Mouse (Mus musculus) T-helper 2 cell (primary cell): ENCODE data around the gene Irf2bpl.

Experiments
- in situ Hi-C: fragments of 300-600 bp; cut with MboI, MseI; formaldehyde crosslinking; loops from one replicate; pipeline ENCODE4 v1.15.1; 2025; ENCODE audit warnings: high pct_unique_total_duplicates

Gene Irf2bpl

DNA sequence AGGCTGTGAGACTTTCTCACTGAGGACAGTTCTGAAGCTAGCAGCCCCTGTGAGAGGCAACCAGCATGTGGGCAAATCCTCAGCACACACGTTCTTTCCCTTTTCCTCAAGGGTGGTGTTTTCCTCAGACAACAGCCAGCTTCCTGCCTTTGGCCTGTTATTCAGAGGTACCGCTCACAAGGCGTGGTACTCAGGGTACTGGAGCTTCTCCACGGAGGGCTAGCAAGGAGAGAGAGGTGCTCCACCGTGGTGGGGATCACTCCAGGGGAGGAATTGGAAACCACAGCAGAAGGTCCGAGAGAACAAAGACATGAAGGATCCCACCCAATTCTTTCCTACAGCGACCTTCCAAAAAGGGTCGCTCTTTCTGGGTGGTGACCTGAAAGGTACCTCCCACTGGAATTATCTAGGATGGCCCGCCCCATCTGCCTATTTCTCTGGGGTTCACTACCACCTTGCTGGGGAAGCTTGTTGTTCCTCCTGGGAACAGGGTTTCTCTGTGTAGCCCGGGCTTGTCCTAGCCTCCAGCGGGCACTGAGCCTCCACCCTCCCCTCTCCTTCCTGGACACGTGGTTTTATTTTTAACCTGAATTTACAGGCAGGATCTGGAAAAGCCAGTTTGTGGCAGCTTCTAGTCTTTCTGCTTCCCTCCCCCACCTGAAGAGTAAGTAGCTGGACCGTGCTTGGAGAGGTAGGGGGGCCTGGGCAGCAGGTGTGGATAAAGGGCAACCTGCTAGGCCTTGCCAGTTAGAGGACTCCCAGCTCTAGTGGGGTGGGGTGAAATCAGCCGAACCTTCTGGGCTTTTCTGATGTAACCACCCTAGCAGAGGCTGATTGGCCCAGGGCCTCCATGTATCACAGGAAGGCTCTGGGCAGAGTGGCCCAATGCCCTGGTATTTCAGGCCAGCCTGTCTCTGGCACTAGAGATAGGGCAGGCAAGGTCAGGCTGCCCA, 17.1 kb downstream of the Irf2bpl start:
- in situ Hi-C loops = no loop called here

DNA sequence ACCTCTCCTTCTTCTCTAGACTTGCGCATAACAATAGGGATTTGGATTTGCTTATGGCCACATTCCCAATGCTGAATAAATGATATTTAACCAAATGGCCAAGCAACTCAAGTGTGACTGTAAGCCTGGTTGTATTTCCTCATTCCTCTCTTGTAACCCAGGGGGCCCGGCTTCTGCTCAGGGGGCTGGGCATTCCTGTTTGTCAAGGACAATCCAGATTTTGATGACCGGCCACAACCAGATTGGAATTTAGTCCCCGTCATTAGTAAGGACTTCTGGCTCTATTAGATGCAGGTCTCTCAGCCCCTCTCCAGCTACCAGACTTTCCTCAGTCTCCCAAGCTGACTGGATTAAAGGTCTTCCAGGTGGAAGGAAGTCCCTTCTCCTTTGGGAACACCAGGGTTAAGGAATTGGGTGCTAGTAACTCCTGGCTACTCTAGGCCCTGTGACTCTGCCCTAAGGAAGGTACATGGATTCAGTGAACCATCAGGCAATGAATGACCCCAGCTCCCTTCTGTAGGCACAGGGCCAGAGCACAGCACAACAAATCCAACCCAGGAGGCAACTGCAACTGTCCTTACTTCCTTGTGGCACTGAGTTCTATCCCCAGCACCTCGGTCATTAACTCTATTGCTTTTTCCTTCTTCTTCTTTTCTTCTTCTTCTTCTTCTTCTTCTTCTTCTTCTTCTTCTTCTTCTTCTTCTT, 20.1 kb downstream of the Irf2bpl start:
- in situ Hi-C loops = no loop called here

DNA sequence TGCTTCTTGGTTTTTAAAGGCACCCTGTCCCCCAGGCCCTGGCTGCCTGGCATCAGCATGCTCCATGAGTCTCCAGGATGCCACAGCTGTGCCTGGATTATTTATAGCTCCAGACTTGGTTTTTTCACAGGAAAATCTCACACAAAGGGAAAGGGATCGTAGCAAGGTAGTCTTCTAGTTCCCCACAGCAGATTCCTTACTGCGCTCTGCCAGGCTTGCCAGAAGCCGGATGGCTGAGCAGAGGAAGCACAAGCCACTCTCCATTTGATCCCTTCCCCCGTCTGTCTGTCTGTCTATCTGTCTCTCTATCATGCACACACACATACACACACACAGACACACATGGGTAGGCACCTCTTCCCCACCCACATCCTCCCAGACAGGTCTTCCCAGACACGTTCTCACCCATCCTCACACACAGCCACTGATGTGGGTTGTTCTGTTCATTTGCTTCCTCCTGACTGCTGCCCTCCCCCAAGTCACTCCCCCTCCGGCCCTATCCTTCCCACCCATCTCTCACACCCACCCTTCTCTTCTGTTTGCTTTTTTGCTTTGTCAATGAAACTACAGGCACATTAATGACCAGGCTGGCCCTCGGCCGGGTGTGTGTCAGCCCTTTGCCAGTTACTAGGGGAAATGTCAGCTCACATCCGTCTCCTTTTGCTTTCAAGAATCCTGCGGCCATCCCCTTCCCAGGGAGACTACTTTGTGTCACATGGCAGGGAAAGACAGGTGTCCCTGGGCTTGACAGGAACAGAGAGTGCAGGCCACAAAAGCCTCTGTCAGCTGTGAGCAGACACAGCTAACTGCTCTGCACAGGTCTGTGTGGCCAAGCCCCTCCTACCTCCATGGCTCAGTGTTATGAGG, 24.4 kb downstream of the Irf2bpl start:
- in situ Hi-C loops = no loop called here

DNA sequence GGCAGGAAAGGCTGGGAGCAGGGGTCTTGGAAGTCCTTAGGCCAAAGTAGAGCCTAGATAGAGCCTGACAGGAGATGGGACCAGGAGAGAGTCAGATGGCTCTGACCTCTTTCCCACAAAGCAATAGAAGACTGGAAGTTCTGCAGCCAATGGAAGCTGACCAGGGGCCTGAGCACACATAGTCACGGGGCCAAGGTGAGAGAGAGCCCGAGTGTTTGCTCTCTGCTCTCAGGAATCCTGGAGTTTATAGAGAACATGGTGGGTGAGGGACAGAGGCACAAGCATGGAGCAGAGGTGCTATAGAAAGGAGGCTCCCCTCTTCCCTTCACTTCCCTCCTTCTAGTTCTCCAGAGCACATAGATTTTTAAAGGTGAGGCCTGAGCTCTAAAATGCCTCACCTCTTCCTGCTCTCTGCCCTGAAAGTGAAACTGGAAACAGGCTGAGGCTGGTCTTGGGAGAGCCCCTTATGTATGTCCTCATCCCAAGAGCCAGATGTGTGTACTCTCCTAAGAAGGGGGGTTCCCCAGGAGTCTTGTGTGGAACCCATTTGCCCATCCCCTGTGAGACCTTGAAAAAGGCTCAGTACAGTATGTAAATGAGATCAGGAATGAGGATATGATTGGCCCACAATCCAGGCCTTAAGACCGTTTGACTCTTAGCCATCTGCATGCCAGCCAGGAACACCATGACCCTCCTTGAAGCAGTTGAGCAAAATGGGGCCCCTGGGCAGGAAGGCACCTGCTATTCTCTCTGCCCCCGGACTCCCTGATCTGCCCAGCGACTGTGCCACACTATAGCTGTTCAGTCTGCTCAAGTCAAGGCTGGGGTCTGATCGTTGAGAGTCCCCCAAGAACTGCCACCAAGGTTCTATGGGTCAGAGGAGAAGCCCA, 25.4 kb downstream of the Irf2bpl start:
- in situ Hi-C loops = no loop called here

DNA sequence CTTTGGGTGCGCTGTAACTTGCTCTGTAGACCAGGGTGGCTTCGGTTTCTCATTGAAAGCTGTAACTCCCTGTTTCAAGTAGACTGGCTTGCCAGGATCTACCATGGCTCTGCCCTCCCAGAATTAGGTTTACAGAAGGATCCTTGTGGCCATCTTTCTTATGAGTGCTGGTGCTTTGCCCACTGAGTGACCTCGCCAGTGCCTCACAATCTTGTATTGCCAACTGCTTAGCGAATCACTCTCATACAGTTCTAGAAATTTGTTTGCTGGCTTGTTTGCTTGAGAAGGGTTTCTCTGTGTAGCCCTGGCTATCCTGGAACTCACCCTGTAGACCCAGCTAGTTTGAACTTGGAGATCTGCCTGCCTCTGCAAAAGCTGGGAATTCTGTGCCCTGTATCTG, 26.1 kb downstream of the Irf2bpl start:
- in situ Hi-C loops = no loop called here

DNA sequence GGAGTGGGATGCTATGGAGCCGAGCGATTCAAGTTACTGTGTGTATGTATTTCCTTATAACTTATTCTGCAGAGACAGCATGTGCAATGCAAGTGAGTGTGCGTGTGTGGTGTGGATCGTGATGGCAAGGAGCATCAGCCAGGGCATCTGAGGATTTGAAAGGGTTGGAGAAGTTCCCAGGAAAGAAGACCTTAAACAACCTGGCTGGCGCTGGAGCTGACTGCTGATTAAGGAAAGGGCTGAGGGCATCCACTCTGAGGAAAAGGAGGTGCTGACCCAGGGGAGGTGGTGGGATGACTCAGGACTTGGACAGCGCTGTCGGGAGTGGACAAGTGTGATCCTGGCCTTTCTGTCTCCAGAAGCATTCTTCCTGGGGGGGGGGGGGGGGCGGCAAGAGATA, 27.3 kb downstream of the Irf2bpl start:
- in situ Hi-C loops = no loop called here

DNA sequence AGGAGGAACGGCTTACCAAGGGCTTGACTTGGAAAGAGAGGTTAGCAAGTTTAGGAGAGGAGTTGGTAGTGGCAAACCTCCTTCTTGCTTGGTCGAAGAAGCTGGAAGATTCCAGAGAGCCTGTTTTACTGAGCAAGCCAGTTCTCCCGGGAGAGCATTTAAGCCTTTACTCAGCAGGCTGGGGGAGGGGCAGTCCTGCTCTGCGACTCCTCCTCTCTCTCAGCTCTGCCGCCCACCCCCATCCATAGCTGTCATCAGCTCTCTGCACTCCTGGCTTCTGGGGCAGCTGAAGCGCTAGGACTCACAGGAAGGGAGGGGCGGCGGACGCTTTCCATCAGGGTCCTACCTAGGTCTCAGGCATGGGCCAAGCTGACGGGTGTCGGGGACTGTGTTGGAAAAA, 28.9 kb downstream of the Irf2bpl start:
- in situ Hi-C loops = no loop called here

DNA sequence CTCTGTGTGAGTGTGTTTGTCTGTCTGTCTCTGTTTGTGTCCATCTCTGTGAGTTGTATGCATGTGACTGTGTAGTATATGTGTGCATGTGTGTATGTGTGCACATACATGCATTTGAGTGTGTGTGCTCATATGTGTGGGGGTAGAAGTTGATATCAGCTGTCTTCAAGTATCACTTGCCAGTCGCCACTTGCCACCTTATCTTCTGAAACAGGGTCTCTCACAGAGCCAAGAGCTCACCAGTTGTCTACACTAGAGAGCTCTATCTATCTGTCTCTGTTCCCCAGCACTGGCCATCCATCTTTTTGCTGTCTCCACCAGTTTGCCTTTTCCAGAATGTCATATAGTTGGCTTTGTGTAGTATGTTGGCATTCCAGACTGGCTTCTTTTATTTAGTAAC, 31.1 kb downstream of the Irf2bpl start:
- in situ Hi-C loops = no loop called here

DNA sequence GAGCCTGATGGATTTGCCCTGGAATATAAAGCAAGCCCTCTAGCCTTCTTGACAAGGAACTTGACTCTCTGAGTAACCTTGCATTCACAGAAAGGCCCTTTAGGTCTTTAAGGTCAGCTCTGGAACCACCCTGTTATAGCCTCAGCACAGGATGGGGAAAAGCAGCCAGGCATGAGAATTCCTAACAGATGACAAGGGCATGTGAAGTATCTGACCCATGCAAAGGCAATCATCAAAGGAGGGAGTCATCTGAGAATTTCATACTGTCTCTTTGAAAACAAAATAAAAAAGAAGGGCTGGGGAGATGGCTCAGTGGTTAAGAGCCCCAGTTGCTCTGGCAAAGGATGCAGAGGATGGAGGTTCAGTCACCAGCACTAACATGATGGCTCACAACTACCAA, 33.3 kb downstream of the Irf2bpl start:
- in situ Hi-C loops = no loop called here

DNA sequence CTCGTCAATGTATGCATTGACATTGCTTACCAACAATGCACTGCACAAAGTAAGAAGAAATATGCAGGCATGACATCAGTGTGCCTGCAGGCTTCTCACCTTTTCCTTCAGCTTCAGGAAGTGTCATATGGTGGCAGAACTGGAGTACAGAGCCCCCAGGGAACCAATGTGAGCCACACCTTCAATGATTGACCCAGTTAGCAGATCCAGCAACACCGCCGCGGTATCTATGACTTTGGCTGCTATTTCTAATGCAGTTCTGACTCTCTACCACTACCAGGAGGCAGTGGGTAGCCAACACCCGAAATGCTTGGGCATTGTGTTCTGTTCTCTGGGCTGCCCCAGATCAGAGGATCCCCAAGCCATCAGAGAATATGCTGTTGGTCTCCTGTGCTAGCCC, 33.9 kb downstream of the Irf2bpl start:
- in situ Hi-C loops = no loop called here

DNA sequence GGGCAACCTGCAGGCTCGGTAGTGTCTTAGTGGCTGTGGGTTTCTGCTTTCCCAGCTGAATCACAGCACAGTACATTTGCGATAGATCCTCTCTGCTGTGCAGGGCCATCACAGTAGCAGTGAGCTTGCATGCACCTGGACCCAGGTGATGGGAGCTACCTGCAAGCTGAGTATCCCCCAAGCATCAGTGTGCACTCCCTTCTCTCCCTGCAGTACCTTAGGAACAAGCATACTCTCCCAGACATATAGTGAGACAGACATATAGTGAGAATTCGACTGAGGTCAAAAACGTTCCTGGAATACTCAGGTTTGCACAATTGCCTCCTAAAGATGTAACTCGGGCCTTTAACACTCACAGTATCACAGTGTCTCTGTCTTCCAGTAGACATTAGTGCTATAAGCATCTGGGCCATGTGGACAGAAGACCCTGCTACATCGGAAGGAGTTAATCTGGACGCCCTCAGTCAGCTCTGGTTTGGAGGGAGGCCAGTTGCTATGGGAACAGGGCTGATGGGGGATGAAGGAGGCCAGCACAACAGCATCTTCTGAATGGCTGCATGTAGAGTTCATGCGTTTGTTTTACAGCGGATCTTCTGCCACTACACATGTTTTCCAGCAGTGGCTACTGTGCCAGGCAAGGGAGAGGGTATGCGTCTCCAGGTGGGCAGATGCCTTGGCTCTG, 34.5 kb downstream of the Irf2bpl start:
- in situ Hi-C loops = no loop called here

DNA sequence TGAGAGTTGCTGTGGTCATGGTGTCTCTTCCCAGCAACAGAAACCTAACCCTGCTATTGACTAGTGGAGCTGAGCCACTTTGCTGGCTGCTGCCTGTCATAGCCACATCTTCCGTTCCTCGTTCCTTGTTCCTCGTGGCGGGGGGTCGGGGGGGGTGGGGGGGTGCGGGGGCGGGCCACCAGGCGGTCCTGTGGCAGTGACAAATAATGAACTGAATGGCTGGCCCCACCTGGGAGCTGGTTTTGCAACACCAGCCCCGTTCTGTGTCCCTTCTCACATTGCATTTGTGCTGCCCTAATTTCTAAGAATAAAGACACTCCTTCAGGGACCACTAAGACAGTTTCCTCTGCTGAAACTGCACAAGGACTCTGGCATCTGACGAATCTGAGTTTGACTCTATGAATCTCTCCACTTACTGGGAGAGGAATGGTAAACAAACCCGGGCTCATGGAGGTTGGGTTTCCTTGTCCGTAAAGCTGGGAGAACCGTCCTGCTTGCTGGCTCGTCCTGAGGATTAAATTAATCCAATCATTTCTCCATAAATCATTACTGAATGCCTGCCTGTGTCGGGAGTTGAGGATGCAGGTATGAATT, 41.6 kb downstream of the Irf2bpl start:
- in situ Hi-C loops = no loop called here

DNA sequence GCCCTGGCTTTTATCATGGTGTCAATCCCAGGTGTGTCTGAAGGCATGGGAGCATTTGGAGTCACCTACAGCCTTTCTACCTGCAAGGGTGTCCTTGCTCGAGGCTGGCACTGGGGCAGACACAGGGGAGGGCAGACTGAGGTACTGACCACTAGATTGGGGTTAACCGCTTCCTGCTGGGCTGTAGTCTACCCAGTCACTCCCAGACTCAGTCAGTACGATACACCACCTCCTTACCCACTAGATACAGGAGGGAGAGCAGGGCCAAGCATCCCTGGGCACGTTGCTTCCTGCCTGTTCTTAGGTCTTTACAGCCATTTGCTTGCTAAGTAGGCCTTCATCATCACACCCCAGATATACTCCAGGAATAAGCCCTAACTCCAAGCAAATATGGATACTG, 44.1 kb downstream of the Irf2bpl start:
- in situ Hi-C loops = no loop called here

DNA sequence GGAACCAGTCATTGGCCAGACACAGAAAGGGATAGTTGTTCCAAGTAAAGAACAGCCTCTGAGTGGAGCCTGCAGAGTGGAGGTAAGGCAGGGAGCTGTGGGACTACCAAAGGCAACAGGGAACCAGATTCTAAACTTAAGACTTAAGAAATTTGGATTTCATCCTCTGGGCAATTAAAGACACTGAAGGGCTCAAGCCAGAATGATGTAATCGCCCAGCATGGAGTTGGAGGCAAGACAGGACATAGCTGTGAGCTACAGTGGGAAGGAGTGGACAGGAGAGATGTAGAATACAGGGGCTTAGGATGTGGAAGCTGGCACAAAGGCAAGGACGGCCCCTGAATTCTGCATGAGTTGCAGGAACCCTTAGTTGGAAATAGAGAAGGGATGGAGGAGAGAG, 46.4 kb downstream of the Irf2bpl start:
- in situ Hi-C loops = no loop called here

DNA sequence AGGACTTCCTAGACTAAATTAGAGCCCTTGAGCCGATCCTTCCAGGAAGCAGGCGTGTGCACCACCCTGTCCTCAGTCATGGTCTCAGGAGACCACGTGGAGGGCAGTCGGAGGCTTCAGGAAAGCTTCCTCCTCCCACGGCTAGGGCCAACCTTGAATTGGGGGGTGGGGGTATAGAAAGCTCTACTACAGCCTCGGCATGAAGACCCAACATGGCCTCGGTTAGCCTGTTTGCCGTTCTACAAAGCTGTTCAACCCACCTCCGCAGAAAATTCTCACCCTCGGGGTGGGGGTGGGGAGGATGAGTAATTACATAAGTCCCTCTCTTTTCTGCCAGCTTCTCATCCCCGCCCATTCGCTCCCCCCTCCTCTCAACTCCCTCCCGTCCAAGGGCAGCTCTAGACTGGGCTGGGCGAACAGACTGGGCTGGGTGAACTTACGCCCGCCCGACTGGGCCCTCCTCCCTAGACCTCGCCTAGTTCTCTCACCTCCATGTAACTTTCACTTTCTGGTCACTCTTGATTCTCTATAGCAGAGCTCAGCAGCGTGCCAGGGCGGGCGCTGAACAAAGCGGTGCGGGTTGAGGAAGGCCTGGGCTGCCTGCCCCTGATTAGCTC, 48.1 kb downstream of the Irf2bpl start:
- in situ Hi-C loops = no loop called here

DNA sequence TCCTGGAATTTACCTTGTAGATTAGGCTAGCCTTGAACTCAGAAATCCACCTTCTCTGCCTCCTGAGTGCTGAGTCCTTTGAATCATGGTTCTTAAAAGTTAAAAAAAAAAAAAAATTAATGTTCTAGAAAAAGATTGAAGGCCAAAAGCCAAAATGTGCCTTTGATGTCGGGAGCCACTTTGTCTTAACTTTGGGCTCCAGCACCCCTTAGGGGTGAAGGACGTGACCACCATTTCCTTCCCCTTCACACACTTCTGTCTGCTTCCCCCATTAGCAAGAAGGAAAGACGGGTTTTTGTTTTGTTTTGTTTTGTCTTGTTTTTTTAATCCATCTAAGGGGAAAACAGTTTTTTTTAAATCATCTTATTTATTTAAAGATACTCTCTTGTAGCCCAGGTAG, 48.7 kb downstream of the Irf2bpl start:
- in situ Hi-C loops = no loop called here

DNA sequence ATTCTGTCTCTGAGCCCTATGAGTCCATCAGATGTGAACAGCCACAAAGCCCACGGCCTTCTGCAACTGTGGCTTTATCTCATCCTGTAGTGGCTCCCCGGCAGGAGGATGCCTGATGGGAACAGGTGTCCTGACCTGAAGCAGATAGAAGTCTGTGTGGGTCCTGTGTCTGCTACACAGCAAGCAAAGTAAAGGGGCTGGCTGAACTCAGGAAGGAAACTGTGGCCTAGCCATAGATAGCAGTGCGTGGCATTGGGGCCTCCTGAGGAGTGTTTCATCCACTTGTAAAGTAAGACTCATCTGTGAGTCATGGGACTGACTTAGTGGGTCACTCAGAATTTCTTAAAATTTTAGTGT, 50.2 kb downstream of the Irf2bpl start:
- in situ Hi-C loops = no loop called here

DNA sequence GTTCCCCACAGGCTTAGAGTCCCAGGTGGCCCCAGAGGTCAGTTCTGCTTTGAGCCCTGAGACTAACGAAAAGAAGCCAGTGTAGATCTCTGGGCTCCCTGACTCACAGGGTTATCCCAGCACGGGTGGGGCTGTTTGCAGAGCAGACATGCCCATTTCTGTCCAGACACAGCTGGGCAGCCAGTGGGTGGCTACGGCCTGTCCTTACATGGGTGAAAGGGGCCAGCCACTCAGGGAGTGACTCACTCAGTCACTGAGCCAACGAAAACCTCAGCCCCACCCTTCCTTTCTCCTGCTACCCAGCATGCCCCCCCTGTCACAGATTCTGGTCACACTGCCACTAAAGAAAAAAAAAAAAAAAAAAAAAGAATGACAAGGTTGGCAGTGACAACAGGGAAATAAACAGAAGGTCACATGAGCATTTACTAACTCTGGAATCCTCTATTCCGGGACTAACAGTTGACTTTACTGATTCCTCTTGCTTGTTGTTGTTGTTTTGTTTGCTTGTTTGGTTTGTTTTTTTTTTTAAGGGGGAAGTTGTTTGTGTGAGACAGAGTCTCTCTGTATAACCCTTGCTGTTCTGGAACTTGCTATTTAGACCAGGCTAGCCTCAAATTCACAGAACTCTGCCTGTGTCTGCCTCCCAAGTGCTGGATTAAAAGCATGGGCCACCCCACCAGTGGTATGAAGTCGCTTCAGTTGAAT, 50.7 kb downstream of the Irf2bpl start:
- in situ Hi-C loops = no loop called here

DNA sequence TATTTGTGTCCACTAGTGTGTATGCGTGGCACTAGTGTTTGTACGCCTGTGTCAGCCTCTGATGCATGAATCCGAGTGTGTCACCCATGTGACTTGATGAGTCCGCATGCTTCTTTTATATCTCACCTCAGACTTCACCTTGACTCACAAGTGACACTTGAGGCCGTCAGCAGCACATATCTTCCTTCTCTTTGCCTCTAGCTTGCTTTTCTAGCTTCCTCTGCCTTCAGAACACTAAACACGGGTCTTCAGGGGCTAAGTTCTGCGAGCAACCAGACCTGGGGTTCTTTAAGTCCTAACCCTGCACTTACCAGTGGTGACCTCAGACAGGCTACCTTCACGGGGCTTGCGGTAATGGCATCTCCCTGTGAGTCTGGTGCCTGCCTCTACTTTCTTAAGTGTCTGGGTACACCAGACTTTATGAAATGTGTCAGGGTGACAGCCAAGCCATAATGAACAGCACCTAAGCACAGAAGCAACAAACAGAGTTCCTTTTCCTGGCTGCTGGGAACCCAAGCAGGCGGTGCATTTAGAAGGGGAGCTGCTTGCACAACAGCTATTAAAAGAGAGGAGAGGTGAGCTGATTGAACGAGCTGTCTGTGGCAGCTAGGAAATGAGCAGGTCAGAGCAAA, 51.9 kb downstream of the Irf2bpl start:
- in situ Hi-C loops = no loop called here
